Mouse (Mus musculus) adrenal gland, adult (tissue): ENCODE results near the gene Zdhhc22.

Experiments used
- DNase-seq, 2 experiments: peaks; one replicate each; pipeline ENCODE4 v3.0.0; 2022 to 2023; ENCODE audit warnings: low spot score in 1 of 2; ENCODE audit not compliant: inconsistent age in 2 of 2

The Zdhhc22 gene

GRCm38 (mm10) chr12:86938571-86938970 is 51.7 kb downstream of the Zdhhc22 start:
- DNase-seq, result no peak

GRCm38 (mm10) chr12:86936587-86937343 is 53.5 kb downstream of the Zdhhc22 start:
- DNase-seq, result peak in 1 of 2 experiments; percentile 55

GRCm38 (mm10) chr12:86935692-86936282 is 54.4 kb downstream of the Zdhhc22 start:
- peak; percentile 58 to 76 for DNase-seq

- DNase-seq, result no peak
Observed at GRCm38 (mm10) chr12:86934748-86935147, 55.5 kb downstream of the Zdhhc22 start.

- peak in 1 of 2 experiments; percentile 72 for DNase-seq
Observed at GRCm38 (mm10) chr12:86932575-86932952, 57.7 kb downstream of the Zdhhc22 start.

- peak; percentile 92 to 94 for DNase-seq
Observed at GRCm38 (mm10) chr12:86931919-86932574, 58.2 kb downstream of the Zdhhc22 start.

- no peak for DNase-seq
Observed at GRCm38 (mm10) chr12:86930934-86931729, 59.1 kb downstream of the Zdhhc22 start.
